Mouse (Mus musculus) ES-Bruce4 (cell line): Measurements from ENCODE around the gene Dynll1.

Experiments
- CTCF ChIP-seq: IDR thresholded peaks from one replicate; pipeline ENCODE4 v1.8.1; 2011; ENCODE audit warnings: low read depth, low read length
- EP300 ChIP-seq: IDR thresholded peaks from 2 replicates; pipeline ENCODE4 v1.6.1; 2011; ENCODE audit warnings: low read depth, low read length; ENCODE audit not compliant: insufficient read depth
- POLR2A ChIP-seq: IDR thresholded peaks from one replicate; pipeline ENCODE4 v1.8.1; 2011; ENCODE audit warnings: low read length; ENCODE audit not compliant: insufficient read depth

DNA sequence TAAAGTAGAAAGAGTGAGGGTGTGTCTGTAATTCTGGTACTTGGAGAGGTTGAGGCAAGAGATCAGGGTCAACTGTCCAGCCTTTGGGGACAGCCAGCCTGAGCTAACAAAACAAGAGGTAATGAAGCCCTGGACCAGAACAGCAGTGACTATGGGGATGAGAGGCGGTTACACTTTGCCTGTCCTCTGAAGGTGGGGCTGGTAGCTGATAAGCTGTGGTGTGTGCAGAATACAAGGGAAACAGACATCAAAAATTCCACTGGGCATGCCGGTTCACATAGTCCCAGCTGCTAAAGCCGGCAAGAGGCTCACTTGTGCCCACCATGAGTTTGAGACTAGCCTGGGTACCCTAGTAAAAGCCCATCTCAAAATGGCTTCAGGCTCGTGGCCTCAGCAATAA, 11.6 kb upstream of the Dynll1 start:
- TF ChIP-seq CTCF (no peak), POLR2A (no peak), EP300 (no peak)
